Mouse (Mus musculus): ENCODE measurements at regions not wholly inside any gene's neighbourhood (a gene's known extent, or its start where the extent isn't known, plus 50 kb on each side); places are given as distances from the start of the nearest gene placed in this dataset.

- TF ChIP-seq CTCF (IDR thresholded peaks at IDR 0.05): no peak
- DNase-seq (ENCODE audit: low spot score): no peak
- H3K9me3 ChIP-seq (ENCODE audit: low read length): no peaks in the 10 kb centered on the region
- H3K4me2 ChIP-seq (ENCODE audit: low read depth, low read length, poor library complexity, severe bottlenecking): no peak overlapping the region
- no peak overlapping the region for H3K27ac ChIP-seq (ENCODE audit: low read depth, low read length)
- no peak overlapping the region for H3K9ac ChIP-seq (replicated peaks; ENCODE audit: low read length, poor library complexity, severe bottlenecking)
- H3K4me1 ChIP-seq (ENCODE audit: insufficient read depth, low read length): no peaks in the 10 kb centered on the region
- no peak for ATAC-seq (ENCODE audit: low FRiP score)
- no peaks in the 10 kb centered on the region for H3K36me3 ChIP-seq (ENCODE audit: insufficient read depth, low read length)
- H3K4me3 ChIP-seq (ENCODE audit: low read depth, low read length): no peak overlapping the region
- H3K27me3 ChIP-seq (ENCODE audit: insufficient read depth, low read length): no peaks in the 10 kb centered on the region
- 80% methylated on average over 7 of the region's 7 CpGs for WGBS
Observed at GRCm38 (mm10) chr2:72800696-72801095, 179.6 kb downstream of the Sp3 start.

- 57% methylated on average over 14 of the region's 14 CpGs for WGBS
- Histone ChIP-seq H3K9ac (replicated peaks; ENCODE audit: low read length, poor library complexity, severe bottlenecking) (no peak overlapping the region), H3K27me3 (ENCODE audit: insufficient read depth, low read length) (no peaks in the 10 kb centered on the region), H3K9me3 (ENCODE audit: low read length) (no peaks in the 10 kb centered on the region), H3K4me2 (ENCODE audit: low read depth, low read length, poor library complexity, severe bottlenecking) (no peak overlapping the region), H3K4me3 (ENCODE audit: low read depth, low read length) (no peak overlapping the region), H3K27ac (ENCODE audit: low read depth, low read length) (no peak overlapping the region), H3K4me1 (ENCODE audit: insufficient read depth, low read length) (no peaks in the 10 kb centered on the region), H3K36me3 (ENCODE audit: insufficient read depth, low read length) (no peaks in the 10 kb centered on the region)
- no peak for ATAC-seq (ENCODE audit: low FRiP score)
- no peak for TF ChIP-seq CTCF (IDR thresholded peaks at IDR 0.05)
- no peak for DNase-seq (ENCODE audit: low spot score)
Observed at GRCm38 (mm10) chr2:72813282-72813974, 166.8 kb downstream of the Sp3 start.

GRCm38 (mm10) chr2:72825251-72825650 is 155.0 kb downstream of the Sp3 start:
- Histone ChIP-seq H3K36me3 (ENCODE audit: insufficient read depth, low read length) (no peaks in the 10 kb centered on the region), H3K9ac (replicated peaks; ENCODE audit: low read length, poor library complexity, severe bottlenecking) (no peak overlapping the region), H3K27me3 (ENCODE audit: insufficient read depth, low read length) (no peaks in the 10 kb centered on the region), H3K4me2 (ENCODE audit: low read depth, low read length, poor library complexity, severe bottlenecking) (no peak overlapping the region), H3K27ac (ENCODE audit: low read depth, low read length) (no peak overlapping the region), H3K4me3 (ENCODE audit: low read depth, low read length) (no peak overlapping the region), H3K9me3 (ENCODE audit: low read length) (no peaks in the 10 kb centered on the region), H3K4me1 (ENCODE audit: insufficient read depth, low read length) (no peaks in the 10 kb centered on the region)
- ATAC-seq (ENCODE audit: low FRiP score) (no peak), DNase-seq (ENCODE audit: low spot score) (peak; percentile 19)
- 61% methylated on average over 4 of the region's 4 CpGs for WGBS
- no peak for TF ChIP-seq CTCF (IDR thresholded peaks at IDR 0.05)

GRCm38 (mm10) chr2:72829139-72829538 is 151.1 kb downstream of the Sp3 start:
- Histone ChIP-seq H3K4me2 (ENCODE audit: low read depth, low read length, poor library complexity, severe bottlenecking) (no peak overlapping the region), H3K36me3 (ENCODE audit: insufficient read depth, low read length) (no peaks in the 10 kb centered on the region), H3K4me1 (ENCODE audit: insufficient read depth, low read length) (no peaks in the 10 kb centered on the region), H3K9ac (replicated peaks; ENCODE audit: low read length, poor library complexity, severe bottlenecking) (no peak overlapping the region), H3K4me3 (ENCODE audit: low read depth, low read length) (no peak overlapping the region), H3K27me3 (ENCODE audit: insufficient read depth, low read length) (no peaks in the 10 kb centered on the region), H3K27ac (ENCODE audit: low read depth, low read length) (no peak overlapping the region), H3K9me3 (ENCODE audit: low read length) (no peaks in the 10 kb centered on the region)
- WGBS: 45% methylated on average over 1 of the region's 1 CpGs
- no peak for DNase-seq (ENCODE audit: low spot score)
- no peak for ATAC-seq (ENCODE audit: low FRiP score)
- no peak for TF ChIP-seq CTCF (IDR thresholded peaks at IDR 0.05)

GRCm38 (mm10) chr2:72832770-72833169 is 147.5 kb downstream of the Sp3 start:
- WGBS: 72% methylated on average over 10 of the region's 10 CpGs
- H3K27me3 ChIP-seq (ENCODE audit: insufficient read depth, low read length): no peaks in the 10 kb centered on the region
- no peak for TF ChIP-seq CTCF (IDR thresholded peaks at IDR 0.05)
- H3K9ac ChIP-seq (replicated peaks; ENCODE audit: low read length, poor library complexity, severe bottlenecking): no peak overlapping the region
- no peak overlapping the region for H3K27ac ChIP-seq (ENCODE audit: low read depth, low read length)
- no peaks in the 10 kb centered on the region for H3K9me3 ChIP-seq (ENCODE audit: low read length)
- DNase-seq (ENCODE audit: low spot score) (no peak), ATAC-seq (ENCODE audit: low FRiP score) (no peak)
- no peaks in the 10 kb centered on the region for H3K4me1 ChIP-seq (ENCODE audit: insufficient read depth, low read length)
- H3K4me3 ChIP-seq (ENCODE audit: low read depth, low read length): no peak overlapping the region
- no peak overlapping the region for H3K4me2 ChIP-seq (ENCODE audit: low read depth, low read length, poor library complexity, severe bottlenecking)
- no peaks in the 10 kb centered on the region for H3K36me3 ChIP-seq (ENCODE audit: insufficient read depth, low read length)

- Histone ChIP-seq H3K4me1 (ENCODE audit: insufficient read depth, low read length) (no peaks in the 10 kb centered on the region), H3K4me2 (ENCODE audit: low read depth, low read length, poor library complexity, severe bottlenecking) (no peak overlapping the region), H3K27me3 (ENCODE audit: insufficient read depth, low read length) (no peaks in the 10 kb centered on the region), H3K36me3 (ENCODE audit: insufficient read depth, low read length) (no peaks in the 10 kb centered on the region), H3K9ac (replicated peaks; ENCODE audit: low read length, poor library complexity, severe bottlenecking) (no peak overlapping the region), H3K27ac (ENCODE audit: low read depth, low read length) (no peak overlapping the region), H3K4me3 (ENCODE audit: low read depth, low read length) (no peak overlapping the region), H3K9me3 (ENCODE audit: low read length) (no peaks in the 10 kb centered on the region)
- DNase-seq (ENCODE audit: low spot score) (no peak), ATAC-seq (ENCODE audit: low FRiP score) (no peak)
- WGBS: 57% methylated on average over 6 of the region's 6 CpGs
- TF ChIP-seq CTCF (IDR thresholded peaks at IDR 0.05): no peak
Observed at GRCm38 (mm10) chr2:72838085-72838727, 142.0 kb downstream of the Sp3 start.

Measured in midbrain, postnatal 0 days (tissue).